Mouse (Mus musculus) midbrain, postnatal 0 days (tissue): Measurements from ENCODE around the gene Coa7. TPM values are rescaled to one million over a fixed set of nuclear protein-coding genes. Genes with fewer than 3 reads are reported as not detected.

Source experiments
- ATAC-seq: fragments of 200-750 bp; cut with Nextera tagmentation; 2 replicates; pipeline ENCODE4 v1.8.0; 2017; ENCODE audit warnings: moderate number of reproducible peaks, mild to moderate bottlenecking, moderate TSS enrichment, moderate library complexity; ENCODE audit not compliant: low FRiP score
- DNase-seq: peaks from one replicate; pipeline ENCODE4 v3.0.0-alpha.2; 2015; ENCODE audit warnings: low spot score
- H3K27ac ChIP-seq: fragments of 300-500 bp; sonication (generic); 2 replicates; pipeline ENCODE4 v1.5.1; 2014; ENCODE audit warnings: low read depth, mild to moderate bottlenecking, low read length, mixed read lengths
- H3K27me3 ChIP-seq: fragments of 300-500 bp; sonication (generic); 2 replicates; pipeline ENCODE4 v1.6.1; 2014; ENCODE audit warnings: low read length, control low read depth, mixed read lengths; ENCODE audit not compliant: insufficient read depth
- H3K36me3 ChIP-seq: fragments of 300-500 bp; sonication (generic); 2 replicates; pipeline ENCODE4 v1.6.1; 2014; ENCODE audit warnings: low read length, control low read depth, mixed read lengths; ENCODE audit not compliant: insufficient read depth
- H3K4me1 ChIP-seq: fragments of 300-500 bp; sonication (generic); 2 replicates; pipeline ENCODE4 v1.6.1; 2014; ENCODE audit warnings: mild to moderate bottlenecking, control low read depth, antibody characterized with exemption, low read length, mixed read lengths; ENCODE audit not compliant: insufficient read depth
- H3K4me2 ChIP-seq: fragments of 300-500 bp; sonication (generic); 2 replicates; pipeline ENCODE4 v1.6.1; 2014; ENCODE audit warnings: low read depth, mild to moderate bottlenecking, low read length, mixed read lengths; ENCODE audit not compliant: poor library complexity, severe bottlenecking
- H3K4me3 ChIP-seq: fragments of 300-500 bp; sonication (generic); 2 replicates; pipeline ENCODE4 v1.5.1; 2014; ENCODE audit warnings: low read depth, mild to moderate bottlenecking, low read length, moderate library complexity
- H3K9ac ChIP-seq: fragments of 300-500 bp; sonication (generic); replicated peaks from 2 replicates; pipeline ENCODE4 v1.6.1; 2014; ENCODE audit warnings: mild to moderate bottlenecking, low read length, moderate library complexity, mixed read lengths; ENCODE audit not compliant: poor library complexity, severe bottlenecking
- H3K9me3 ChIP-seq: fragments of 300-500 bp; sonication (generic); 2 replicates; pipeline ENCODE4 v1.6.1; 2016; ENCODE audit warnings: low read length, control low read depth
- CTCF ChIP-seq: IDR thresholded peaks from 2 replicates; pipeline ENCODE4 v1.5.1; 2016; ENCODE audit warnings: antibody characterized with exemption, mild to moderate bottlenecking
- WGBS: fragments of 180-500 bp; shearing (Covaris S2); extraction: QIAGEN DNeasy Blood & Tissue Kit; methylation state at CpG from one replicate; pipeline ENCODE4 v1.1.7; 2014; 5-methylcytosine and 5-hydroxymethylcytosine counted together
- polyA plus RNA-seq: library from polyadenylated mRNA; unstranded; fragments of >200 nt; fragmentation: Nextera tagmentation; extraction: Ambion mirVana; gene quantifications from 2 replicates; pipeline ENCODE4 v1.2.1, GENCODE M21; 2015
- total RNA-seq: library from RNA; depleted of rRNA; stranded (reverse); fragments of >200 nt; gene quantifications from 2 replicates; pipeline ENCODE4 v1.2.3, GENCODE M21; 2014; rRNA removed

Gene Coa7
- total and polyA plus RNA-seq, 2 experiments from 2014 or later, result 59.5 to 59.6 TPM

GRCm38 (mm10) chr4:108391124-108391523 lies 63.2 kb downstream of the Coa7 start:
- TF ChIP-seq CTCF, result no peak
- no peaks in the 10 kb centered on the region for H3K9me3 ChIP-seq
- no peak for ATAC-seq
- no peak overlapping the region for H3K4me2 ChIP-seq
- no peaks in the 10 kb centered on the region for H3K4me1 ChIP-seq
- H3K9ac ChIP-seq, result no peak overlapping the region
- no peaks in the 10 kb centered on the region for H3K36me3 ChIP-seq
- H3K4me3 ChIP-seq, result no peak overlapping the region
- no peak overlapping the region for H3K27ac ChIP-seq
- no peaks in the 10 kb centered on the region for H3K27me3 ChIP-seq
- no peak for DNase-seq
- WGBS, result 78% methylated on average over 5 of the region's 5 CpGs

Other genes with a start within 250 kb of the Coa7 start
- gene Podn, start 231.7 kb upstream of the Coa7 start, total RNA-seq, result 2.5 and 5.7 TPM in 2 replicates
- 0.82 and 1.5 TPM in 2 replicates for gene Podn, start 231.7 kb upstream of the Coa7 start, polyA plus RNA-seq
- gene Scp2, start 183.1 kb upstream of the Coa7 start, total RNA-seq, result 103 and 133 TPM in 2 replicates
- 202 and 220 TPM in 2 replicates for gene Scp2, start 183.1 kb upstream of the Coa7 start, polyA plus RNA-seq
- 12.1 and 32.1 TPM in 2 replicates for gene Echdc2, start 162.7 kb upstream of the Coa7 start, total RNA-seq
- 9.8 and 10.6 TPM in 2 replicates for gene Echdc2, start 162.7 kb upstream of the Coa7 start, polyA plus RNA-seq
- 0.47 TPM in 1 of 2 replicates, not detected in the other for gene Zyg11a, start 110.1 kb upstream of the Coa7 start, total RNA-seq
- 0.09 TPM in 1 of 2 replicates, not detected in the other for gene Zyg11a, start 110.1 kb upstream of the Coa7 start, polyA plus RNA-seq
- gene Zyg11b, start 27.0 kb upstream of the Coa7 start, total RNA-seq, result 131 and 162 TPM in 2 replicates
- 22.3 and 26.0 TPM in 2 replicates for gene Zyg11b, start 27.0 kb upstream of the Coa7 start, polyA plus RNA-seq
- 0.49 and 5.5 TPM in 2 replicates for gene Shisal2a, start 55.2 kb downstream of the Coa7 start, total RNA-seq
- gene Shisal2a, start 55.2 kb downstream of the Coa7 start, polyA plus RNA-seq, result 12.6 and 15.5 TPM in 2 replicates
- gene Gpx7, start 78.8 kb downstream of the Coa7 start, total RNA-seq, result 27.7 and 52.2 TPM in 2 replicates
- 35.1 and 37.5 TPM in 2 replicates for gene Gpx7, start 78.8 kb downstream of the Coa7 start, polyA plus RNA-seq
- 52.2 and 96.4 TPM in 2 replicates for gene Tut4, start 131.3 kb downstream of the Coa7 start, total RNA-seq
- 36.4 and 45.7 TPM in 2 replicates for gene Tut4, start 131.3 kb downstream of the Coa7 start, polyA plus RNA-seq